Mouse (Mus musculus): ENCODE measurements around the gene Xpr1. TPM values are rescaled to one million over a fixed set of nuclear protein-coding genes. Genes with fewer than 3 reads are reported as not detected.

Gene Xpr1
- polyA plus RNA-seq (2015; fragmentation: Nextera tagmentation; extraction: Ambion mirVana): 7.5 and 7.7 TPM in 2 replicates

GRCm38 (mm10) chr1:155416701-155417677 is at the start of gene Xpr1:
Gene Xpr1 (minus strand): TSS chr1:155417415.
- peak; percentile 96 for ATAC-seq (ENCODE audit: insufficient number of reproducible peaks, low FRiP score, low TSS enrichment, low read depth)
- H3K4me3 ChIP-seq: peak within 1 kb of the TSS; percentile 97
- peak within 1 kb of the TSS; percentile 75 for H3K27ac ChIP-seq
- H3K4me1 ChIP-seq: no peaks in the 10 kb centered on the region
- under 1% methylated on average over 69 of the region's 82 CpGs for WGBS
- H3K9ac ChIP-seq: peak within 1 kb of the TSS; percentile 67
- H3K4me2 ChIP-seq: peak within 1 kb of the TSS; percentile 80
- no peaks in the 10 kb centered on the region for H3K9me3 ChIP-seq
- no peaks in the 10 kb centered on the region for H3K36me3 ChIP-seq
- H3K27me3 ChIP-seq: no peaks in the 10 kb centered on the region

- Histone ChIP-seq H3K9me3 (no peaks in the 10 kb centered on the region), H3K4me1 (no peaks in the 10 kb centered on the region), H3K36me3 (no peaks in the 10 kb centered on the region), H3K27me3 (no peaks in the 10 kb centered on the region), H3K4me3 (no peak overlapping the region), H3K27ac (no peak overlapping the region), H3K4me2 (no peak overlapping the region), H3K9ac (no peak overlapping the region)
- ATAC-seq (ENCODE audit: insufficient number of reproducible peaks, low FRiP score, low TSS enrichment, low read depth): no peak
- 33% methylated on average over 10 of the region's 10 CpGs for WGBS
Observed at GRCm38 (mm10) chr1:155463442-155463841, 46.2 kb upstream of the Xpr1 start.

- Histone ChIP-seq H3K27me3 (no peaks in the 10 kb centered on the region), H3K4me1 (no peaks in the 10 kb centered on the region), H3K9ac (no peak overlapping the region), H3K27ac (no peak overlapping the region), H3K36me3 (no peaks in the 10 kb centered on the region), H3K9me3 (no peaks in the 10 kb centered on the region), H3K4me2 (no peak overlapping the region), H3K4me3 (no peak overlapping the region)
- no peak for ATAC-seq (ENCODE audit: insufficient number of reproducible peaks, low FRiP score, low TSS enrichment, low read depth)
- 83% methylated on average over 5 of the region's 5 CpGs for WGBS
Observed at GRCm38 (mm10) chr1:155462582-155462981, 45.4 kb upstream of the Xpr1 start.

- Histone ChIP-seq H3K9ac (no peak overlapping the region), H3K36me3 (no peaks in the 10 kb centered on the region), H3K9me3 (no peaks in the 10 kb centered on the region), H3K4me3 (no peak overlapping the region), H3K27me3 (no peaks in the 10 kb centered on the region), H3K4me1 (no peaks in the 10 kb centered on the region), H3K27ac (no peak overlapping the region), H3K4me2 (no peak overlapping the region)
- no peak for ATAC-seq (ENCODE audit: insufficient number of reproducible peaks, low FRiP score, low TSS enrichment, low read depth)
- 87% methylated on average over 7 of the region's 7 CpGs for WGBS
Observed at GRCm38 (mm10) chr1:155457532-155457931, 40.3 kb upstream of the Xpr1 start.

GRCm38 (mm10) chr1:155453180-155453579 is 36.0 kb upstream of the Xpr1 start:
- no peak overlapping the region for H3K9ac ChIP-seq
- H3K27me3 ChIP-seq: no peaks in the 10 kb centered on the region
- no peaks in the 10 kb centered on the region for H3K9me3 ChIP-seq
- no peak overlapping the region for H3K27ac ChIP-seq
- H3K4me2 ChIP-seq: no peak overlapping the region
- no peak for ATAC-seq (ENCODE audit: insufficient number of reproducible peaks, low FRiP score, low TSS enrichment, low read depth)
- H3K36me3 ChIP-seq: no peaks in the 10 kb centered on the region
- no peak overlapping the region for H3K4me3 ChIP-seq
- WGBS: 65% methylated on average over 8 of the region's 8 CpGs
- H3K4me1 ChIP-seq: no peaks in the 10 kb centered on the region

GRCm38 (mm10) chr1:155448932-155449331 is 31.7 kb upstream of the Xpr1 start:
- no peaks in the 10 kb centered on the region for H3K36me3 ChIP-seq
- 78% methylated on average over 2 of the region's 2 CpGs for WGBS
- H3K9me3 ChIP-seq: no peaks in the 10 kb centered on the region
- no peak overlapping the region for H3K27ac ChIP-seq
- ATAC-seq (ENCODE audit: insufficient number of reproducible peaks, low FRiP score, low TSS enrichment, low read depth): no peak
- H3K9ac ChIP-seq: no peak overlapping the region
- no peak overlapping the region for H3K4me3 ChIP-seq
- H3K4me1 ChIP-seq: no peaks in the 10 kb centered on the region
- no peak overlapping the region for H3K4me2 ChIP-seq
- H3K27me3 ChIP-seq: no peaks in the 10 kb centered on the region

GRCm38 (mm10) chr1:155447277-155447676 is 30.1 kb upstream of the Xpr1 start:
- WGBS: 76% methylated on average over 6 of the region's 6 CpGs
- no peaks in the 10 kb centered on the region for H3K36me3 ChIP-seq
- ATAC-seq (ENCODE audit: insufficient number of reproducible peaks, low FRiP score, low TSS enrichment, low read depth): no peak

GRCm38 (mm10) chr1:155443115-155443514 is 25.9 kb upstream of the Xpr1 start:
- no peaks in the 10 kb centered on the region for H3K27me3 ChIP-seq

More at GRCm38 (mm10) chr1:155447277-155447676, 30.1 kb upstream of the Xpr1 start:
- Histone ChIP-seq H3K9ac (no peak overlapping the region), H3K27ac (no peak overlapping the region), H3K9me3 (no peaks in the 10 kb centered on the region), H3K4me2 (no peak overlapping the region), H3K27me3 (no peaks in the 10 kb centered on the region), H3K4me3 (no peak overlapping the region), H3K4me1 (no peaks in the 10 kb centered on the region)

GRCm38 (mm10) chr1:155442521-155443001 is 25.3 kb upstream of the Xpr1 start:
- Histone ChIP-seq H3K36me3 (no peaks in the 10 kb centered on the region), H3K4me2 (no peak overlapping the region), H3K4me3 (no peak overlapping the region), H3K9me3 (no peaks in the 10 kb centered on the region), H3K9ac (no peak overlapping the region), H3K27me3 (no peaks in the 10 kb centered on the region), H3K4me1 (no peaks in the 10 kb centered on the region; the same call in 1 of the 2 replicates), H3K27ac (no peak overlapping the region)
- WGBS: 68% methylated on average over 13 of the region's 13 CpGs
- ATAC-seq (ENCODE audit: insufficient number of reproducible peaks, low FRiP score, low TSS enrichment, low read depth): no peak

More at GRCm38 (mm10) chr1:155443115-155443514, 25.9 kb upstream of the Xpr1 start:
- ATAC-seq (ENCODE audit: insufficient number of reproducible peaks, low FRiP score, low TSS enrichment, low read depth): no peak
- no peaks in the 10 kb centered on the region for H3K9me3 ChIP-seq
- no peak overlapping the region for H3K9ac ChIP-seq
- H3K4me1 ChIP-seq: no peaks in the 10 kb centered on the region; the same call in 1 of the 2 replicates
- no peak overlapping the region for H3K4me3 ChIP-seq
- no peaks in the 10 kb centered on the region for H3K36me3 ChIP-seq
- no peak overlapping the region for H3K27ac ChIP-seq
- WGBS: 90% methylated on average over 4 of the region's 4 CpGs
- no peak overlapping the region for H3K4me2 ChIP-seq

- no peak for ATAC-seq (ENCODE audit: insufficient number of reproducible peaks, low FRiP score, low TSS enrichment, low read depth)
- H3K27ac ChIP-seq: no peak overlapping the region
- H3K4me3 ChIP-seq: no peak overlapping the region
- H3K9me3 ChIP-seq: no peaks in the 10 kb centered on the region
- WGBS: 30% methylated on average over 7 of the region's 7 CpGs
- H3K4me1 ChIP-seq: no peaks in the 10 kb centered on the region; the same call in 1 of the 2 replicates
- H3K36me3 ChIP-seq: no peaks in the 10 kb centered on the region
- no peaks in the 10 kb centered on the region for H3K27me3 ChIP-seq
- H3K4me2 ChIP-seq: no peak overlapping the region
- H3K9ac ChIP-seq: no peak overlapping the region
Observed at GRCm38 (mm10) chr1:155439551-155439950, 22.3 kb upstream of the Xpr1 start.

GRCm38 (mm10) chr1:155438525-155438924 is 21.3 kb upstream of the Xpr1 start:
- Histone ChIP-seq H3K9me3 (no peaks in the 10 kb centered on the region), H3K27ac (no peak overlapping the region), H3K36me3 (no peaks in the 10 kb centered on the region), H3K4me1 (no peaks in the 10 kb centered on the region; the same call in 1 of the 2 replicates), H3K4me3 (no peak overlapping the region), H3K27me3 (no peaks in the 10 kb centered on the region), H3K4me2 (no peak overlapping the region), H3K9ac (no peak overlapping the region)
- no peak for ATAC-seq (ENCODE audit: insufficient number of reproducible peaks, low FRiP score, low TSS enrichment, low read depth)
- WGBS: 22% methylated on average over 3 of the region's 3 CpGs

- Histone ChIP-seq H3K9ac (no peak overlapping the region), H3K27ac (no peak overlapping the region), H3K4me2 (no peak overlapping the region), H3K36me3 (no peaks in the 10 kb centered on the region), H3K27me3 (no peaks in the 10 kb centered on the region), H3K9me3 (no peaks in the 10 kb centered on the region), H3K4me1 (no peaks in the 10 kb centered on the region), H3K4me3 (no peak overlapping the region)
- ATAC-seq (ENCODE audit: insufficient number of reproducible peaks, low FRiP score, low TSS enrichment, low read depth): no peak
- WGBS: 84% methylated on average over 7 of the region's 7 CpGs
Observed at GRCm38 (mm10) chr1:155429304-155429703, 12.1 kb upstream of the Xpr1 start.

All from limb, embryonic 15.5 days (tissue).